Mouse (Mus musculus) heart, embryonic 13.5 days (tissue): Measurements from ENCODE around the gene Atm. TPM values are rescaled to one million over a fixed set of nuclear protein-coding genes. Genes with fewer than 3 reads are reported as not detected.

Source experiments
- ATAC-seq: fragments of 200-750 bp; cut with Nextera tagmentation; 2 replicates; pipeline ENCODE4 v1.8.0; 2017; ENCODE audit warnings: moderate TSS enrichment; ENCODE audit not compliant: insufficient number of reproducible peaks, low FRiP score, low TSS enrichment; ENCODE audit errors: extremely low read depth
- H3K27ac ChIP-seq: fragments of 300-500 bp; sonication (generic); replicated peaks from 2 replicates; pipeline ENCODE4 v1.5.1; 2015; ENCODE audit warnings: moderate library complexity, mild to moderate bottlenecking, inconsistent platforms
- H3K27me3 ChIP-seq: fragments of 300-500 bp; sonication (generic); replicated peaks from 2 replicates; pipeline ENCODE4 v1.6.1; 2015; ENCODE audit warnings: mild to moderate bottlenecking, inconsistent platforms
- H3K36me3 ChIP-seq: fragments of 300-500 bp; sonication (generic); 2 replicates; pipeline ENCODE4 v1.6.1; 2015; ENCODE audit warnings: mild to moderate bottlenecking, inconsistent platforms
- H3K4me1 ChIP-seq: fragments of 300-500 bp; sonication (generic); 2 replicates; pipeline ENCODE4 v1.6.1; 2015; ENCODE audit warnings: inconsistent platforms
- H3K4me2 ChIP-seq: fragments of 300-500 bp; sonication (generic); 2 replicates; pipeline ENCODE4 v1.6.1; 2015; ENCODE audit warnings: inconsistent platforms, mild to moderate bottlenecking, moderate library complexity
- H3K4me3 ChIP-seq: fragments of 300-500 bp; sonication (generic); 2 replicates; pipeline ENCODE4 v1.5.1; 2015; ENCODE audit warnings: moderate library complexity, mild to moderate bottlenecking, inconsistent platforms
- H3K9ac ChIP-seq: fragments of 300-500 bp; sonication (generic); 2 replicates; pipeline ENCODE4 v1.6.1; 2015; ENCODE audit warnings: inconsistent platforms, mild to moderate bottlenecking, moderate library complexity
- H3K9me3 ChIP-seq: fragments of 300-500 bp; sonication (generic); 2 replicates; pipeline ENCODE4 v1.6.1; 2016; ENCODE audit warnings: inconsistent platforms
- WGBS: fragments of 180-500 bp; shearing (Covaris S2); methylation state at CpG from one replicate; pipeline ENCODE4 v1.1.7; 2015; ENCODE audit warnings: mixed read lengths; 5-methylcytosine and 5-hydroxymethylcytosine counted together
- polyA plus RNA-seq: library from polyadenylated mRNA; unstranded; fragments of >200 nt; fragmentation: Nextera tagmentation; extraction: Ambion mirVana; gene quantifications from 2 replicates; pipeline ENCODE4 v1.2.1, GENCODE M21; 2015

The Atm gene
- polyA plus RNA-seq, 1 experiment from 2014 or later, result 6.0 TPM

DNA sequence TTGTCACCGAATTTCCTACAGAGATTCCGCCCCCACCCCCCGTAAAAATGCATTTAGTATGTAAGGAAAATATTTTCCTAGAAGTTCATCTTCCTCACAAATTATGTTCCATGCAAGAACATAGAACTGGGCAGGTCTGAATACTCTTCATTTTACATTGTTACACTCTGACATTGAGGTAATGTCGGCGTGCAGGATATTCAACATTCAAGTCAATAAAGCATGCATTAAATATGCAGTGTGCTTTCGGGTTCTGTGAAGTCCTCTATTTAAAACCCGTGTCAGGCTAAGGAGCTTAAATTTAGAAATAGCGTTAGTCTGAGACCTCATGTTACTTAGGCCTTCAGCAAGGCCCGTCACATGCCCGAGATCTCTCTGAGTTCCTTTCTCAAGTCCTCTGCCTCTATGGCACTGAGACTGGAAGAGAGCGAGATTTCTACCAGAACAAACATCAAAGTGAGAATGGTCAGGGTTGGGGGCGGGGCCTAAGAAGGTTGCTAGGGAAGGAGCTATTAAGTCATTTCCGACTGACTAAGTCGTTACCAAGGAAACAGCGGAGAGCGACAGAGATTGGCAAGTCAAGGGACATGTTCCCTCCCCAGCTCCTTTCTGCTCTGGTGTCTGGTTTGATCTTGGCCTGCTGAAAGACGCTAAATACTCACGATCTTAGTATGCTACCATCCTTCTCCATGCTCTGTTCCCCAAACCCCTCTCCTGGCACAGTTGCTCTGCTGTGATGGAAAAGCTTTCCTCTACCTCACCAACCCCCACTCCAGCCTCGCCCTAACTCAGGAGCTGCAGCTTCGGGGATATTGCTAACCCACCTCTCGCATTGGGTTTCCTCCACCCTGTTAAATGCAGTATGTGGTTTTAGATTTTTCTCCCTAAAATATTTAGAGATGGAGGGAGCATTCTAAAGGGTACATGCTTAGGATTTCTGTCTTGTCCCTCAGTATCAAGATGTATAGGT, 131.5 kb downstream of the Atm start:
- H3K27me3 ChIP-seq, result no peaks in the 10 kb centered on the region
- H3K4me2 ChIP-seq, result peak overlapping the region; percentile 69
- peaks cover 2% of the 10 kb centered on the region; the same call in 1 of the 2 replicates for H3K36me3 ChIP-seq
- peak overlapping the region; percentile 48 for H3K27ac ChIP-seq
- H3K9me3 ChIP-seq, result no peaks in the 10 kb centered on the region
- 23% methylated on average over 21 of the region's 21 CpGs for WGBS
- no peak for ATAC-seq
- H3K4me1 ChIP-seq, result peaks cover 28% of the 10 kb centered on the region
- H3K9ac ChIP-seq, result peak overlapping the region; percentile 73
- peak overlapping the region; percentile 51 for H3K4me3 ChIP-seq

DNA sequence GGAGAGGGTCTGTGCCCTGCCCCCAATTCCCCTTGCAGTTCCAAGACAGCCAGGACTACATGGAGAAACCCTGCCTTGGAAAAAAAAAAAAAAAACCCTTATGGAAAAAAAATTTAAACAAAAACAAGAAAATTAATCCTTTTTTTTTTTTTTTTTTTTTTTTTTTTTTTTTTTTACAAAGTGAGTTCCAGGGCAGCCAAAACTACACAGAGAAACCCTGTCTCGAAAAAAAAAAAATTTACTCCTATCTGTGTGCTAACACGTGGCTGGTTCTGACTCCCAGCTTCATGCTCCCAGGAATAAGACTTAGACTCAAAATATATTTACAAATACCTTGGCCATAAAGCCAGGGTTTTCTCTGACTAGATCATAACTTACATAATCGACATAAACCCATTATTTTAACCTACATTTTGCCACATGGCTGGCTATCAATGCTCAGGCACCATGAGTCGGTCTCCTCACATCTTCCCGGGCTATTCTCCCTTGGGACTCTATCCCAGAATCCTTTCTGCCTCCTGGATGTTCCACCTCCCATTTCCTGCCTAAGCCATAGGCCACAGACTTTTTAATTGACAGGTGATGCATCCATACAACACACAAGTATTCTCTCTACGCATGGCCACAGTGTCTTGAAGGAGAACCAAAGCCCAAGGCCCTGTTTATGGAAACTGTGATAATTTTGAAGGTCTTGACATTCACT, 132.3 kb downstream of the Atm start:
- Histone ChIP-seq H3K4me1 (peaks cover 25% of the 10 kb centered on the region), H3K36me3 (peaks cover 8% of the 10 kb centered on the region), H3K4me2 (peak overlapping the region; percentile 69), H3K27ac (peak overlapping the region; percentile 37), H3K9ac (no peak overlapping the region), H3K4me3 (no peak overlapping the region), H3K27me3 (no peaks in the 10 kb centered on the region), H3K9me3 (no peaks in the 10 kb centered on the region)
- ATAC-seq, result no peak
- WGBS, result 76% methylated on average over 6 of the region's 6 CpGs

DNA sequence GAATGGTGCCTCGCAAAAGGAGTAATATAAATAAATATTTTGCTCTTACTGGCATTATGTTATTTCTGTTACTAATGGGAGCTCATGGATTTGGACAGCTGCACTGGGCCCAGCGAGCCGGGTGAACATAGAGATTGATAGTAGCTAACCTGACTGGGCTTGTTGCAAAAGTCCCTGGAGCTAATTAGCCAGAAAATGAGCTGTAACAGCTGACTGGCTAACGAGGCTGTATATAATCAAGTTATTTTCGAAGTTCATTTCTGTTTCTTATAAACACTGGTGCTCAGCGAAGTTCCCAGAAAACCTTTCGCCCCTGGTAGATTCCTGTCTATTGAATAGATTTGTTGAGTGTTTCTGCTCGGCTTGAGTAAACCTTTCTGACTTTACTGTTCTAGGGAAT, 133.5 kb downstream of the Atm start:
- H3K4me3 ChIP-seq, result no peak overlapping the region
- H3K4me1 ChIP-seq, result peaks cover 23% of the 10 kb centered on the region
- H3K36me3 ChIP-seq, result peaks cover 11% of the 10 kb centered on the region
- 0 out of 2 replicates have a peak overlapping the region, but pooled peaks have one; percentile 54 for H3K27ac ChIP-seq
- no peak for ATAC-seq
- 81% methylated on average over 8 of the region's 8 CpGs for WGBS
- H3K27me3 ChIP-seq, result no peaks in the 10 kb centered on the region
- H3K9ac ChIP-seq, result no peak overlapping the region
- H3K9me3 ChIP-seq, result no peaks in the 10 kb centered on the region
- peak overlapping the region; percentile 61 for H3K4me2 ChIP-seq

DNA sequence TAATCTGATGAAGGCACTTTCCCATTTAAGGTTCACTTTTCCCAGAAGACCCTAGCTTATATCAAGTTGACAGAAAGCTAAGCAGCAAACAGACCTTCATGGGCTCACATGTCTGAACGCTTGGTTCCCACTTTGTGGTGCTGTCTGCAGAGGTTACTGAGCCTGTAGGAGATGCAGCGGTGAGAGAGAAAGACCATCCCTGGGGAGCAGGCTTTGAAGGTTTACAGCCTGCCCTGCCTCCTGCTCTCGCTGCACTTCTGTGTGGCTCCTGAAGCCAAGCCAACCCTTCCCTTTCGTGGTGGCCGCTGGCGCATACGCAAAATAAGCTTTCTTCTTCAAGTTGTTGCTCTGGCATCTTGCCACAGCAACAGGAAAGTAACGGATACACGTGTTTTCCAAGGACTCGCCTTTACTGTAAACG, 134.2 kb downstream of the Atm start, which contains the start of gene 4930550C14Rik:
TSS of gene 4930550C14Rik (plus strand) at position 35 of the 421 bp plus-strand sequence.
- peak within 1 kb of the TSS; percentile 54; the same call in 1 of the 2 replicates for H3K27ac ChIP-seq
- H3K9me3 ChIP-seq, result no peaks in the 10 kb centered on the region
- peaks cover 11% of the 10 kb centered on the region for H3K36me3 ChIP-seq
- WGBS, result 21% methylated on average over 11 of the region's 11 CpGs
- peak within 1 kb of the TSS; percentile 26 for H3K4me3 ChIP-seq
- no peak; the same call in 1 of the 2 replicates for ATAC-seq
- no peaks in the 10 kb centered on the region for H3K27me3 ChIP-seq
- H3K4me1 ChIP-seq, result peaks cover 23% of the 10 kb centered on the region
- peak within 1 kb of the TSS; percentile 65 for H3K9ac ChIP-seq
- peak within 1 kb of the TSS; percentile 61 for H3K4me2 ChIP-seq

DNA sequence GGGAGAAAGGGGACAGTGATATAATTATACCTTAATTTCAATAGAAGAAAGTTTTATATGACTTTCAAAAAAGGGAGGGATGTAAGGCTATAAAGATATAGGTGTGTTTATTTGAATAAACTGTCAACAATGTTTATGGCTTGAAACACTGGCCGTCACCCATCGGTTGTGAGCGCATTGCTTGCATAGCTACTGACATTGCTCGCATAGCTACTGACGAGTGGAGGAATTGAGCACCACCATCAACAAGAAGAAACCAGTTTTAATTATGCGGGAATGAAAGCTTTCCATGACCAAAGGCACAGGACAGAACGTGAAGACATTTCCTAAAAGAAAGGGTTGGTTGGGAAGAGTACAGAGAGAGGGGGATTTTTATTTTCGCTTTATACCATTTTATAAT, 135.4 kb downstream of the Atm start:
- H3K9ac ChIP-seq, result no peak overlapping the region
- no peak for ATAC-seq
- H3K9me3 ChIP-seq, result no peaks in the 10 kb centered on the region
- no peak overlapping the region for H3K4me2 ChIP-seq
- peaks cover 11% of the 10 kb centered on the region for H3K36me3 ChIP-seq
- H3K27ac ChIP-seq, result no peak overlapping the region
- H3K4me3 ChIP-seq, result no peak overlapping the region
- H3K27me3 ChIP-seq, result no peaks in the 10 kb centered on the region
- WGBS, result 55% methylated on average over 8 of the region's 8 CpGs
- peaks cover 23% of the 10 kb centered on the region for H3K4me1 ChIP-seq

DNA sequence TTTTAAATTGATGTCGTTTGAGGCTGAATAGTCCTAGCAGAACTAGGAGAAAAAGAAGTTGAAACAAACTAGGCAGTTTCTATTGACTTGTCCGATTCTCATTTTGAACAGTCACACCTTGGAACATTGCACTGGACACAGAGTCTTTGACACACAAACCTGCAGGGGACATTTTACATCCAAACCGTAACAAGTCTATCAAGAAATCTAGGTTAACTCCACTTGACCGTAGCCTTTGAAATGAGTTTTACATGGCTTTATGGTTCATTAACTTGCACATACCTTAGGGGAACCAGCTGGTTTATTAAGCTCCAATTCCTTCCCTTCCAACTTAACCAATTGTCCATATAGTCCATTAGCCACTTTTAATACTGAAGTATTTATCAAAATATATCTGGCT, 135.8 kb downstream of the Atm start:
- no peak overlapping the region for H3K9ac ChIP-seq
- no peak overlapping the region for H3K27ac ChIP-seq
- no peaks in the 10 kb centered on the region for H3K9me3 ChIP-seq
- peaks cover 23% of the 10 kb centered on the region for H3K4me1 ChIP-seq
- no peak overlapping the region for H3K4me3 ChIP-seq
- no peak overlapping the region for H3K4me2 ChIP-seq
- H3K36me3 ChIP-seq, result peaks cover 13% of the 10 kb centered on the region
- H3K27me3 ChIP-seq, result no peaks in the 10 kb centered on the region
- WGBS, result 87% methylated on average over 4 of the region's 4 CpGs
- no peak for ATAC-seq

DNA sequence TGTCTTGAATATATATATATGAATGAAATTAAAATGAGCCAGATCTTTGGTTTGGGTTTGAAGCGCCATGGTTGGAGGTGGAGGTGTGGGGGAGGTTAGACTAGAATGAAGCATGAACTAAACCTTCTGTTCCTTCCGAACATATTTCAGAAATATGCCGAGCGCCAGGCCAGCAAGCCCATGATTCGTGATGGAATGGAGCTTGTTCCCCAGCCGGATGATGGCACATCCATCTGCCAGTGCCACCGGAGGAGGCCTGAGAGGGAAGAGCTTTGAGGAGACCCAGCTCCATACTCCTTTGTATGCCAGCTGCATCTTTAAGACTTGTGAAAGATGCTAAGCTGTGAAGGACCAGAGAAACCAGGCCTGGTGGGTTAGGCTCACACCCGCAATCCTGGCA, 137.0 kb downstream of the Atm start:
- Histone ChIP-seq H3K9me3 (no peaks in the 10 kb centered on the region), H3K36me3 (peaks cover 13% of the 10 kb centered on the region), H3K9ac (no peak overlapping the region), H3K4me3 (no peak overlapping the region), H3K27ac (no peak overlapping the region), H3K4me2 (no peak overlapping the region), H3K4me1 (peaks cover 14% of the 10 kb centered on the region), H3K27me3 (no peaks in the 10 kb centered on the region)
- ATAC-seq, result no peak
- 87% methylated on average over 8 of the region's 8 CpGs for WGBS

DNA sequence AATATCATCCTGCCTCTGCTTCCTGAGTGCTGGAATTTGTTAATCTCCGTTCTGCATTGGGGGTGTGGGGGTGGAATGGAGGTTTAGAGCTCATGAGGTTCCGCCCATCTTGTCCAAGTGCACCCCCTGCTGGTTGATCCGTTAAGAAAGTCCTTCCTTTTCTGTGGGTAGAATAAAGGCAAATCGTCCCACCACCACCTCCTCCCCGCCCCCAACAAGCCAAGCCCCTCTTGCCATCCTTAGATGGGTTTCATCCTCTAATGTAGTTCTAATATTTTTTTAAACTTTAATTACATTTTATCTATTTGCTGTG, 138.2 kb downstream of the Atm start:
- 13% methylated on average over 5 of the region's 5 CpGs for WGBS
- Histone ChIP-seq H3K4me2 (no peak overlapping the region), H3K9ac (no peak overlapping the region), H3K27ac (no peak overlapping the region), H3K27me3 (no peaks in the 10 kb centered on the region), H3K4me3 (no peak overlapping the region), H3K9me3 (no peaks in the 10 kb centered on the region), H3K36me3 (peaks cover 13% of the 10 kb centered on the region), H3K4me1 (peaks cover 12% of the 10 kb centered on the region)
- ATAC-seq, result no peak

DNA sequence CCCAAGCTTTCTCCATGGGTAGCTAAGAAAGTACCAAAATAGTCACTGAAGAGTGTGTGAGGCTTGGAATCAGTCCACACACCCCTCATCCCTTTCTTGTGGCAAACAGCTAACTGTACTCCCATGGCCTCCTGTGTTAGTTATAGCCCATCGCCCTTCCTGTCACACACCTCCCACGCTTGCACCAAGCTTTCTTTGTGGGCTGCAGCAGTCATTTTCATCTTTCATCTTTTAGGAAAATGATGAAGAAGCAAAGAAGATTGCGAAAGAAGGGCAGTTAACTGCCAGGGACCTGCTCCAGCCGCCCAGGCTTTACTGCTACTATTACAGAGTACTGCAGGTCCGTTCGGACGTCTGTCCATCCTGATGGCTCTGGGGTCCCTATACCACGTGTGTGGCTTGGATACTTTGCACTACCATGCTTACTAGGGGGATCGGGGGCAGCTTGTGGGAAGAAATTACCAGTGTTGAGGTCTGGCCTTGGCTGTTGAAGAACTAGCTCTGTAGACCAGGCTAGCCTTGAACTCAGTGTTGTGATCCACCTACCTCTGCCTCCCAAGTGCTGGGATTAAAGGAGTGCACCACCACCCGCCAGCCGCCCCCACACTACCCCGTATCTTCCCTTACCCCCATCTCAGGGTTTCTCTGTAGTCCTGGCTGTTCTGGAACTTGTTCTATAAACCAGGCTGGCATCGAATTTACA, 138.7 kb downstream of the Atm start:
- Histone ChIP-seq H3K9me3 (no peaks in the 10 kb centered on the region), H3K9ac (no peak overlapping the region), H3K4me1 (peaks cover 11% of the 10 kb centered on the region), H3K36me3 (peaks cover 18% of the 10 kb centered on the region), H3K4me2 (no peak overlapping the region), H3K27ac (no peak overlapping the region), H3K27me3 (no peaks in the 10 kb centered on the region), H3K4me3 (no peak overlapping the region)
- 68% methylated on average over 13 of the region's 13 CpGs for WGBS
- no peak for ATAC-seq

DNA sequence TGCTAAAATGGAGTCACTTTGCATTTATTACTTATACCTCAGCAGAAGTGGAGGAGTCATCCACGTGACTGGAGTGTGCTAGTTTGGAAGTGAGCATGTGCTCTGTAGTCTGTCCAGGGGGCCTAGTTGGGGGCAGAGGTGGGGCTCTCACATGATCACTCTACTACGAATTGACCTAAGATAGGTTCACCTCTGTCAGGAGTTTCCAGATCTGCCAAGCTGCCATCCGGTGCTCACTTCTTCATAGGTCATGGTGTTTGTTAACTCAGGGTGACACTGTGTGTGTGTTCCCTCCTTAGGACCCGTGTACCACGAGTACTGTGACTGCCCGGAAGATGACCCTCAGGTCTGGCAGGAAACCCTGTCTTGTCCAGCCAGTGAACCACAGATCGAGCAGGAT, 146.4 kb downstream of the Atm start:
- Histone ChIP-seq H3K36me3 (peaks cover 30% of the 10 kb centered on the region), H3K27me3 (no peaks in the 10 kb centered on the region), H3K4me3 (no peak overlapping the region), H3K4me2 (no peak overlapping the region), H3K4me1 (peaks cover 5% of the 10 kb centered on the region), H3K9me3 (no peaks in the 10 kb centered on the region), H3K9ac (no peak overlapping the region), H3K27ac (no peak overlapping the region)
- ATAC-seq, result no peak
- 67% methylated on average over 7 of the region's 7 CpGs for WGBS
